Mouse (Mus musculus) cerebral cortex, adult 2 months (tissue): ENCODE results near the gene Card19.

Experiments
- WGBS: fragments of 180-500 bp; shearing (Covaris S2); methylation state at CpG from one replicate; pipeline ENCODE4 v1.1.7; 2018; 5-methylcytosine and 5-hydroxymethylcytosine counted together

Card19 gene

GRCm38 (mm10) chr13:49215504-49216219 lies at the start of gene Card19:
Gene Card19, minus strand, starts transcription at chr13:49216037.
- 1% methylated on average over 78 of the region's 78 CpGs for WGBS

DNA sequence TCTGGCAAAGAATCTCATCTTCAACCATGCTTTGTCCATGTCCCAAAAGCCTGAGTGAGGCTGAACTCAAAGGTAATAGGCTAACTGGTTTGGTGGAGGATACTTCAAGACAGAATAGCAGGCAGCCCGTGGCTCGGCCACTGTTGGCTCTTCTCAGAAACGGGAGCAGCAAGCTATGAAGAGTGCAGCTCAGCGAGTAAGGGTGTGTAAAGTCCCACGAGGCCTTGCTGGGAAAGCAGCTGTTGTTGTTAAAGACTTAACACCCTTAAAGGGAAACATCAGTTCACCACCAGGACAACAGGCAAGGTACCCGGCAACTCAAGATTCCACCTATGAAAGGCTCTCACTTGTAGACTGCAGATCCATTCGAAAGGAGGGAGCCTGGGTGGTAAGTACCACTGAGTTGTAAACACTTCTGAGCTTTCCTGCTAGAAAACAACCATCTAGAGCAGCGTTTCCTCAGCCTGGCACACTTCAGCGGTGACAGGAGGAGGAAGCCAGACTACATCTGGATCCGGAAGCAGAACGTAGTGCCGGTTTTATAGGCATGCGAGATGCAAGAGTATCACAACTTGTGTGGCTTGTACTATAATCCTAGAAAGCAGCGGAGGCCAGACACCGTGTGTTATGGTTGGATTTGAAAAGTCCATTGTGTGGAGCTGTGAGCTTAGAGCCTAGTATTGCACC lies 44.3 kb upstream of the Card19 start:
- WGBS: 72% methylated on average over 15 of the region's 15 CpGs

GRCm38 (mm10) chr13:49257819-49258313 lies 42.0 kb upstream of the Card19 start:
- 87% methylated on average over 3 of the region's 3 CpGs for WGBS

DNA sequence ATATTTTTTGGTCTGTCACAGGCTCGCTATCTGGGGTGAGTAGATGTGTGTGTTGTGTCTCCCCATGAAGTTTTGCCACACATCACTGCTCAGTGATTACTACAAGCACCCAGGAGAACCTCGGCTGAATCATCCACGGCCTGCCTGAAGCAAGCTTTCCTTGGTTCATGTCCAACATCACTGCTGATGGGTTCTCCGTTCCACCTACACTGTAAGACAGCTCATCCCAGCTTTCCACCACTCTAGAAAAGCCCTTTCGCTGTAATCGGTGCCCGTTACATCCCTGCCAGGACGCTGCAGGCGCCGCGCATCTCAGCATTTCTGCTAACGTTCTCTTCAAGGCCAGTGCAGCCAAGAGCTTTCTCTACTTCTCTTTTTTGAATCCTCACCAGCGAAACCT lies 36.9 kb upstream of the Card19 start:
- 44% methylated on average over 13 of the region's 13 CpGs for WGBS

DNA sequence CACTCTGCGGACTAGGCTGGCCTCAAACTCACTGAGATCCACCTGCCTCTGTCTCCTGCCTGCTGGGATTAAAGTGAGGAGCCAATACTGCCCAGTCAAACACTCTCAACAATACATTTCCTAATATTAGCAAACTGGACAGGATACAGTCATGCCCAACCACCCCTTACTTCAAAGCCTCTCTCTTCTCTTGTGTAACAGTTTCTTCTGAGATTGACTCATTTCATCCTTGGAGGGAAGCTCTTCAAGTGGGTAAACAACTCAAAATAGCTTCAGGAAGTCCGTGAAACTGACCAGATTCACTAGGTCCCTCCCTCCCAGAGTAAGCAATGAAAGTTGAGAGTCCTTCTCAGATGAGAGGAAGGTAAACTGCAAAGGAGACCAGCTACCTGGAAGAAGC lies 36.3 kb upstream of the Card19 start:
- 69% methylated on average over 2 of the region's 2 CpGs for WGBS

DNA sequence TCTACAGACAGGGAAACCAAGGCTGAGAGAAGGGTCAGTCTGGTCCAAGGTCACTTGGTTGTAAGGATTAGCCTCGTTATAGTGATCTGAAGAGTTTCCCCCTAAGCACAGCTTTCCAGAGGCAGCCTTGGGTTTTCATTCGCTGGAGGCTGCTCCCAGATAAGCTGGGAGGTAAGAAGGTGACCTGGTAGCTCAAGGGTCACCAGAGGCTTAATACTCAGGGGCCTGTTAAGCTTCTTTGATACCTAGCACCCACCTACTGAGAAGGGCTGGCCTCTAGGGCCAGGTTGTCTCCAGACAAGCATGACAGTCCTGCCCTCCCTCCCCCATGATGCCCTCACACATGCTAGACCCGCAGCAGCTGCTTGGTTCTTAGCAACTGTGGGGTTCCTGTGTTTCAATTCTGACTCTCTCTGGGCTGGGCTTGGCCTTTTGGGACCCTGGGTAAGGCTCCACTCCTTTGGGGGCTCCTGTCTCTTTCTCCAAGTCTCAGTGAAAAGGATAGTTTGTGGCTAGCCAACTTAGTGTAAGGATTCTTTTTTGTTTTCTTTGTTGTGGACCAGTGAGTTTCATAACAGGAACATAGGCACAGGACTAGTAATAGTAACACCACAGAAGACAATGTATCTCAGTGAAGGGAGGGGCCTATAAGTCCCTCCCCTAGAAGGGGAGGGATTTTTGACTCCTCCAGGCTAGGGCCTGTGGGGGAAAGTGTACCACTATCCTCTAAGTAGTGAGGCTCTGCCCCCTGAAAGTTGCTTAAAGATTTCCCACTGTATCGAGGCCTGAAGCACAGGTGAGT lies 35.1 kb upstream of the Card19 start:
- 74% methylated on average over 4 of the region's 4 CpGs for WGBS

GRCm38 (mm10) chr13:49249634-49250033 lies 33.8 kb upstream of the Card19 start:
- 72% methylated on average over 2 of the region's 2 CpGs for WGBS

DNA sequence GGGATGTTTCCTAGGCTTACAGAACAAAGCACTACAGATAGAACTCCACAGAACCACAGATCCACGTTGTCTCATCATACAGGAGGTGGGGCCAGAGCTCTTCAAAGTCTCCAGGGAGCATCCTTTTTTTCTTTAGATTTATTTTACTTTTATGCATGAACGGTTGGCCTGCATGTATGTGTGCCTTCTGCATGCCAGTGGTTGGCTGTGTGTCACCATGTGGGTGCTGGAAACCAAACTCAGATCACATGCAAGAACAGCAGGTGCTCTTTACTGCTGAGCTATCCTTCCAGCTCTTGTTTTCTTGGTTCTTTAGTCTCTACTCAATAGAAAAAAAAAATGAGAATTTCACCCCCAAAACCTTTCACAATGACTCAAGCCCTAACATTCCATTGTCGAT lies 33.1 kb upstream of the Card19 start:
- 48% methylated on average over 3 of the region's 3 CpGs for WGBS

- 29% methylated on average over 7 of the region's 8 CpGs for WGBS
Measured at GRCm38 (mm10) chr13:49248467-49248862, 32.6 kb upstream of the Card19 start, which contains the start of gene Susd3. Gene Susd3, minus strand, starts transcription at chr13:49248706.

- 5% methylated on average over 58 of the region's 58 CpGs for WGBS
Measured at GRCm38 (mm10) chr13:49247740-49248466, 32.1 kb upstream of the Card19 start.

DNA sequence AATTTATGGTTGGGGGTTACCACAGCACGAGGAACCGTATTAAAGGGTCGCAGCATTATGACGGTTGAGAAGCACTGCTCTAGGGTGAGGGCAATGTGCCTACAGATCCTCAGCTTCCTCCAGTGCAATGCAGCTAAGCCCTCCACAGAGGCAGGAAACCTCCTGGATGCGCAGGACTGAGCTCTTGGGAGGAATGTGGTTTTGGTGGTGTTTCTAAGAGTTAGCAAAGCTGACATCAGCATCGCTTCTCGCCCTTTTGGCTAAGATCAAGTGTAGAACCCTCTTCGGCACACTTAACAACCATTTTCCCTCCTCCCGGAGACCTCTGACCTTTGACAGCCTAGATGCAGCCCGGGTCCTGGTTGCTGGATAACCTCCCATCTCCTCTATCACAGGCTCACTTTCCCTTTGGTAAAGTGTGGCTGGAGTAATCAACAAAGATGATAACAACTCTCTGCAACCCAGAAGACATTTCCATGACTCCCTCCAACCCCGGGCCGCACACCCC lies 31.4 kb upstream of the Card19 start:
- 60% methylated on average over 12 of the region's 12 CpGs for WGBS

DNA sequence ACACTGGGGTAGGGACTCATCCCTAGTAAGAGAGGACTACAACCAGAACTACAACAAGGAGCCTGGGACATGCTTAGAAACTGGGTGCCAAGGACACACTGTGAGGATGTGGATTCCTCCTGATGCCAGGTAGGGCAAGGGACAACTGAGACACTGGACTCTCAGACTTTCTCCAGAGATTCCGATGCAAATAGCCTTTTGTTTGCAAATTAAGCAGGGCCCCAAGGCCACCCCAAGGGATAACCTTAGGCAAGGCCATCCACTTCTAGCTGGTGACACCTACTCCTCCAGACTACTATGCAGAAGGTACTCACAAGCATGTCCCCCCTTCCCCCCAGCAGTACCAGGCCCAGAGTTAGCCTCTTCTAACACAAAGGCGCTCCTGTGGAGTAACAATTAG lies 30.8 kb upstream of the Card19 start:
- 90% methylated on average over 2 of the region's 2 CpGs for WGBS

DNA sequence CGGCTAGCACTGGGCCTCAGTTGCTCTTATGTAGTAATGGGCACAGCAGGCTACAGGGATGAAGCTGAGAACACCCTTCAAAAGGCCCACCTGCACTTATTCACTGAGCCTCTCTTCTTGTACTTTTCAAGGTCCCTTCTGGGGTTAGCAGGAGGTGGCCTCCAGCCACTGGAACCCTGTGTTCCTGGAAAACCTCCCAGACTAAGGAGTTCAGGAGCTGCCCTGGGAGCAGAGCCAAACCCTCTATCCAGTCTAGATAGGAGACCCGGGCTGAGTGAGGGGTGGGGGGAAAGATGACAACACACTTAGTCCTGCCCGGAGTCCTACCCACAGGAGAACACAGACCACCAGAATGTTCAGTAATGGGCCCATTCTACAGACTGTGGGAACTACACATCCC lies 30.2 kb upstream of the Card19 start:
- WGBS: 74% methylated on average over 3 of the region's 3 CpGs

GRCm38 (mm10) chr13:49245251-49245650 lies 29.4 kb upstream of the Card19 start:
- 78% methylated on average over 4 of the region's 4 CpGs for WGBS

DNA sequence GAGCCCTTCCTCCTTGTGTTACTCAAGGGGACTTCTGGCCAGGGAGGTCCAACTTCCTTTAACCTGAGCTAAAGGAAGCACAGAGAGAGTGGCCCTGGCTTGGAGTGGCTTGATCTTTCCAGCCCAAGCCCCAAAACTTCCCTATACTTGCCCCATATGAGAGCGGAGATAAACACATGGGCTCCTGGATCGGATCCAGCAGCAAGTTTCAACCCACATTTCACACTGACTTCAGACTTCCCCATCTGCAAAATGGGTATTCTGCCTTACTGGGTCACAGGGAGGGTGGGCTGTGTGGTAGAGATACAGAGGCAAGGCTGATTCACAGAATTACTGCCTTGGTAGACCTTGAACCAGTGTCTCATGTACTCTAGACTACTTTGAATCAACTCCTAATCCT lies 27.7 kb upstream of the Card19 start:
- 86% methylated on average over 2 of the region's 2 CpGs for WGBS

- 86% methylated on average over 9 of the region's 9 CpGs for WGBS
Measured at GRCm38 (mm10) chr13:49242321-49243065, 26.7 kb upstream of the Card19 start.

DNA sequence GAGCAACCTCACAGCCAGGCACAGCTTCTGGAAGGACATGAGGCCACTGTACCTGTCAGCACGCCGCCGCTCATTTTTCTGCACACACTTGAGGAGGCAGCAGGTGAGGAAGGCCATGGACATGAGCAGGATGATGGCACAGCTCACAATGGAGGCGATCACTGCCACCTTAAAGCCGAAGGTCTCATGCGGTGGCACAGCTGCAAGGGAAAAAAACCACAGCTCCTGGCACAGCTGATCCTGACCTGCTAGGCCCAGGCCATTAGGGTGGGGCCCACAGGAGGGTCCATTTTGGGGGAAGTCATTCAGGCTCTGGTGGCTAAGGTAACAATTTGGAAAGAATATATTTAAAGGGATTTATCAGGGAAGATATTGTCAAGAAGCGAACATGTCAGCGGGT lies 22.9 kb upstream of the Card19 start:
- 96% methylated on average over 8 of the region's 8 CpGs for WGBS

GRCm38 (mm10) chr13:49237617-49238016 lies 21.8 kb upstream of the Card19 start:
- WGBS: 94% methylated on average over 8 of the region's 8 CpGs

DNA sequence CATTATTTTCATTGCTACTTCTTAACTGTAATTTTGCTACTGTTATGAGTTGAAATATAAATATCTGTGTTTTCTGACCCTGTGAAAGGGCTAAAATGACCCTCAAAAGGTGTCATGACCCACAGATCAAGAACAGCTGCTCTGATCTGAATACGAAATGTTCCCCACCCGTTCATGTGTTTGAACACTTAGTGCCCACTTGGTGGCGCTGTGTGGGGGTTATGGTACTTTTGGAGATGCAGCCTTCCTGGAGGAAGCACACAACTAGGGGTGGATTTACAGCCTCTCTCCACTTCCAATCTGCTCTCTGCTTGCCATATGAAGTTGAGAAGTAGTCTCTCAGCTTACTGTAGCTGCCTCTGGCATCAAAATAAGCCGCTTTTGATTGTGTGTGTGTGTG lies 18.9 kb upstream of the Card19 start:
- WGBS: 96% methylated on average over 4 of the region's 4 CpGs

DNA sequence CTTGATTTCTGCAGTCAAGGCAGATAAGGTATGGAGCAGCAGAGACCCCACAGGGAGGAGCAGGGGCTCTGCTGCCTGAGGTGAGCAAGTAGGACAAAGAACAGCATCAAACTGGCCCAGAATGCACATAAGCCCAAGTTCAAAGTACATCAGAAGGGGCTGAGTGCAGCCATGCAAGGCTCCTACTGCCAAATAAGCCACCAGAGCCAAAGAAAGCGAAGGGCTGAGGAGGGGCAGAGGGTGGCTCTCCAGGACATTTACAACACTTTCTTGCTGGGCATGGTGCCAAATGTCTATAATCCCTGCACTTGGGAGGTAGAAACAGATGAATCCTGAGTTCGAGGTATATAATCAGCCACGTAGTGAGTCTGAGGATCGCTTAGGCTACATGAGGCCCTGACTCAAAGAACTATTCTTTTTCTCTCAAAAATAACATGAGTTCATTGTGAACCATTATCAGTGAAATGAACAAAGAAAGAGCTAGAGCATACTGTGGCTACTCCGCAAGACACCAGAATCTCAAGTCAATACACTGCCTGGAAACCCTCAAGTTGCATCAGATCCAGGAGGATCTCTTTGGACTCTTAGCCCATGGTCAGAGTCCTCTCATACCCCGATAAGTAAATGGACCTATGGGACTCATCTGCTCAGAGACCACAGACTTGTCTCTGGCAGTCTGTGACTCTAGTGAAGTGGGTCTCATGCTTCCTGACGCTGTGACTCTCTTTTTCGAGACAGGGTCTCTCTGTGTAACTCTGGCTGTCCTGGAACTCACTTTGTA lies 18.1 kb upstream of the Card19 start:
- 91% methylated on average over 8 of the region's 8 CpGs for WGBS
